Mouse (Mus musculus): ENCODE data around the gene Carhsp1. TPM values are rescaled to one million over a fixed set of nuclear protein-coding genes. Genes with fewer than 3 reads are reported as not detected.

The Carhsp1 gene
- total RNA-seq (2014; fragmentation: Nextera tagmentation) (4.0 and 9.1 TPM in 2 replicates), total RNA-seq (2017) (3.9 and 6.2 TPM in 2 replicates)

- peak; percentile 57 for ATAC-seq (replicated peaks; ENCODE audit: poor library complexity, severe bottlenecking)
Observed at GRCm38 (mm10) chr16:8671551-8672349, at the start of gene Carhsp1. Carhsp1 (minus strand) TSS chr16:8672155.

- no peak for ATAC-seq (replicated peaks; ENCODE audit: poor library complexity, severe bottlenecking)
Observed at GRCm38 (mm10) chr16:8720447-8720846, 48.5 kb upstream of the Carhsp1 start.

- ATAC-seq (replicated peaks; ENCODE audit: poor library complexity, severe bottlenecking): peak; percentile 54; the same call in 1 of the 2 replicates
Observed at GRCm38 (mm10) chr16:8717744-8718143, 45.8 kb upstream of the Carhsp1 start.

- no peak for ATAC-seq (replicated peaks; ENCODE audit: poor library complexity, severe bottlenecking)
Observed at GRCm38 (mm10) chr16:8716300-8716699, 44.3 kb upstream of the Carhsp1 start.

GRCm38 (mm10) chr16:8715513-8716080 lies 43.6 kb upstream of the Carhsp1 start:
- ATAC-seq (replicated peaks; ENCODE audit: poor library complexity, severe bottlenecking): no peak

GRCm38 (mm10) chr16:8714851-8715250 lies 42.9 kb upstream of the Carhsp1 start:
- no peak for ATAC-seq (replicated peaks; ENCODE audit: poor library complexity, severe bottlenecking)

- no peak for ATAC-seq (replicated peaks; ENCODE audit: poor library complexity, severe bottlenecking)
Observed at GRCm38 (mm10) chr16:8711998-8712397, 40.0 kb upstream of the Carhsp1 start.

- no peak for ATAC-seq (replicated peaks; ENCODE audit: poor library complexity, severe bottlenecking)
Observed at GRCm38 (mm10) chr16:8700586-8700985, 28.6 kb upstream of the Carhsp1 start.

- ATAC-seq (replicated peaks; ENCODE audit: poor library complexity, severe bottlenecking): no peak
Observed at GRCm38 (mm10) chr16:8699556-8699955, 27.6 kb upstream of the Carhsp1 start.

GRCm38 (mm10) chr16:8691206-8691605 lies 19.3 kb upstream of the Carhsp1 start:
- no peak for ATAC-seq (replicated peaks; ENCODE audit: poor library complexity, severe bottlenecking)

- no peak for ATAC-seq (replicated peaks; ENCODE audit: poor library complexity, severe bottlenecking)
Observed at GRCm38 (mm10) chr16:8689979-8690656, 18.2 kb upstream of the Carhsp1 start.

GRCm38 (mm10) chr16:8687559-8688112 lies 15.7 kb upstream of the Carhsp1 start:
- no peak for ATAC-seq (replicated peaks; ENCODE audit: poor library complexity, severe bottlenecking)

GRCm38 (mm10) chr16:8686871-8687535 lies 15.0 kb upstream of the Carhsp1 start:
- ATAC-seq (replicated peaks; ENCODE audit: poor library complexity, severe bottlenecking): 0 out of 2 replicates have a peak, but pooled peaks have one; percentile 10

- peak; percentile 85 for ATAC-seq (replicated peaks; ENCODE audit: poor library complexity, severe bottlenecking)
Observed at GRCm38 (mm10) chr16:8686121-8686870, 14.3 kb upstream of the Carhsp1 start.

GRCm38 (mm10) chr16:8685087-8685486 lies 13.1 kb upstream of the Carhsp1 start:
- ATAC-seq (replicated peaks; ENCODE audit: poor library complexity, severe bottlenecking): no peak

GRCm38 (mm10) chr16:8680470-8680869 lies 8.5 kb upstream of the Carhsp1 start, which contains the start of gene Gm5767:
Gm5767 (plus strand) TSS chr16:8680770.
- ATAC-seq (replicated peaks; ENCODE audit: poor library complexity, severe bottlenecking): no peak

- no peak for ATAC-seq (replicated peaks; ENCODE audit: poor library complexity, severe bottlenecking)
Observed at GRCm38 (mm10) chr16:8679780-8680179, 7.8 kb upstream of the Carhsp1 start.

GRCm38 (mm10) chr16:8678676-8679075 lies 6.7 kb upstream of the Carhsp1 start:
- no peak for ATAC-seq (replicated peaks; ENCODE audit: poor library complexity, severe bottlenecking)

GRCm38 (mm10) chr16:8678035-8678434 lies 6.1 kb upstream of the Carhsp1 start:
- ATAC-seq (replicated peaks; ENCODE audit: poor library complexity, severe bottlenecking): no peak

All from granulocyte monocyte progenitor cell, adult 5-6 weeks (primary cell).